Mouse (Mus musculus) brain, embryonic 14.5 days (tissue): ENCODE measurements around the gene Epb41l2.

ENCODE experiments used
- CTCF ChIP-seq: fragments of 200-500 bp; IDR thresholded peaks from 2 replicates; pipeline ENCODE4 v1.5.1; 2012; ENCODE audit warnings: inconsistent platforms, mild to moderate bottlenecking, moderate library complexity, borderline replicate concordance; ENCODE audit not compliant: insufficient read depth, insufficient read length; ENCODE audit errors: extremely low read depth
- POLR2A ChIP-seq: fragments of 200-500 bp; IDR thresholded peaks from 2 replicates; pipeline ENCODE4 v1.6.1; 2012; ENCODE audit warnings: mild to moderate bottlenecking, inconsistent platforms, borderline replicate concordance; ENCODE audit not compliant: poor library complexity, insufficient read depth, insufficient read length, severe bottlenecking; ENCODE audit errors: extremely low read depth

- TF ChIP-seq CTCF (no peak), POLR2A (no peak)
These were observed 81.8 kb downstream of the Epb41l2 start for GRCm38 (mm10) chr10:25441405-25441804.
